Mouse (Mus musculus) midbrain, embryonic 16.5 days (tissue): ENCODE data around the gene Vmn1r213. TPM values are rescaled to one million over a fixed set of nuclear protein-coding genes. Genes with fewer than 3 reads are reported as not detected.

ENCODE experiments used
- ATAC-seq: fragments of 200-750 bp; cut with Nextera tagmentation; 2 replicates; pipeline ENCODE4 v1.8.0; 2017; ENCODE audit warnings: moderate TSS enrichment
- H3K27ac ChIP-seq: fragments of 300-500 bp; sonication (generic); 2 replicates; pipeline ENCODE4 v1.5.1; 2014; ENCODE audit warnings: mild to moderate bottlenecking, low read length, mixed read lengths
- H3K27me3 ChIP-seq: fragments of 300-500 bp; sonication (generic); 2 replicates; pipeline ENCODE4 v1.6.1; 2014; ENCODE audit warnings: low read depth, low read length, mixed read lengths; ENCODE audit not compliant: control insufficient read depth, insufficient read depth
- H3K36me3 ChIP-seq: fragments of 300-500 bp; sonication (generic); 2 replicates; pipeline ENCODE4 v1.6.1; 2014; ENCODE audit warnings: mild to moderate bottlenecking, low read length, moderate library complexity, mixed read lengths; ENCODE audit not compliant: control insufficient read depth, insufficient read depth
- H3K4me1 ChIP-seq: fragments of 300-500 bp; sonication (generic); 2 replicates; pipeline ENCODE4 v1.6.1; 2014; ENCODE audit warnings: mild to moderate bottlenecking, low read length, mixed read lengths; ENCODE audit not compliant: control insufficient read depth, insufficient read depth
- H3K4me2 ChIP-seq: fragments of 300-500 bp; sonication (generic); 2 replicates; pipeline ENCODE4 v1.6.1; 2014; ENCODE audit warnings: mild to moderate bottlenecking, low read length, mixed read lengths
- H3K4me3 ChIP-seq: fragments of 300-500 bp; sonication (generic); 2 replicates; pipeline ENCODE4 v1.5.1; 2014; ENCODE audit warnings: low read depth, mild to moderate bottlenecking, low read length, moderate library complexity, mixed read lengths
- H3K9ac ChIP-seq: fragments of 300-500 bp; sonication (generic); 2 replicates; pipeline ENCODE4 v1.6.1; 2014; ENCODE audit warnings: low read depth, low read length, mixed read lengths
- H3K9me3 ChIP-seq: fragments of 300-500 bp; sonication (generic); replicated peaks from 2 replicates; pipeline ENCODE4 v1.6.1; 2014; ENCODE audit warnings: mild to moderate bottlenecking, low read length, mixed read lengths; ENCODE audit not compliant: control insufficient read depth, poor library complexity, severe bottlenecking
- WGBS: fragments of 180-500 bp; shearing (Covaris S2); extraction: QIAGEN DNeasy Blood & Tissue Kit; methylation state at CpG from one replicate; pipeline ENCODE4 v1.1.7; 2014; 5-methylcytosine and 5-hydroxymethylcytosine counted together
- polyA plus RNA-seq: library from polyadenylated mRNA; unstranded; fragments of >200 nt; fragmentation: Nextera tagmentation; extraction: Ambion mirVana; gene quantifications from 2 replicates; pipeline ENCODE4 v1.2.1, GENCODE M21; 2015

The Vmn1r213 gene
- not detected in 2 replicates for polyA plus RNA-seq

DNA sequence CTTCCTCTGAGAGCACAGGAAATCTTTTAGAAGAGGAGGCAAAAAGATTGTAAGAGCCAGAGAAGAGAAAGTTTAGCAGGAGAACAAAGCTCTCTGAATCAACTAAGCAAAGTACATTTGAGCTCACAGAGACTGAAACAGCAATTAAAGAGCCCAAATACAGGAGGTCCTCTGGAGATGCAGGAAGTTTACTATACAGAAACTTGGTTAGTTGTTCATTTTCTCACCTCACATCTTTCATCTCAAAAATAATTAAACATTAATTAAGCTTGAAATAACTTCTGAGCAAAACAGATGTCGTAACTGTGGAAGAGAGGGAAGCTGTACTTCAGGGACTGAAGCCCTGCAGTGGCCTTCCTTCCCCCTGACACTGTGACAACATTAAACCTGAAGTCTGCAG lies at the start of gene Vmn1r213:
TSS of gene Vmn1r213 (plus strand) at position 301 of the 400 bp plus-strand sequence.
- Histone ChIP-seq H3K4me1 (no peaks in the 10 kb centered on the region), H3K36me3 (no peaks in the 10 kb centered on the region), H3K9ac (no peak within 1 kb of the TSS), H3K4me3 (no peak within 1 kb of the TSS), H3K9me3 (no peaks in the 10 kb centered on the region), H3K27me3 (no peaks in the 10 kb centered on the region), H3K4me2 (no peak within 1 kb of the TSS), H3K27ac (no peak within 1 kb of the TSS)
- WGBS = 86% methylated on average over 1 of the region's 1 CpGs
- ATAC-seq = no peak

DNA sequence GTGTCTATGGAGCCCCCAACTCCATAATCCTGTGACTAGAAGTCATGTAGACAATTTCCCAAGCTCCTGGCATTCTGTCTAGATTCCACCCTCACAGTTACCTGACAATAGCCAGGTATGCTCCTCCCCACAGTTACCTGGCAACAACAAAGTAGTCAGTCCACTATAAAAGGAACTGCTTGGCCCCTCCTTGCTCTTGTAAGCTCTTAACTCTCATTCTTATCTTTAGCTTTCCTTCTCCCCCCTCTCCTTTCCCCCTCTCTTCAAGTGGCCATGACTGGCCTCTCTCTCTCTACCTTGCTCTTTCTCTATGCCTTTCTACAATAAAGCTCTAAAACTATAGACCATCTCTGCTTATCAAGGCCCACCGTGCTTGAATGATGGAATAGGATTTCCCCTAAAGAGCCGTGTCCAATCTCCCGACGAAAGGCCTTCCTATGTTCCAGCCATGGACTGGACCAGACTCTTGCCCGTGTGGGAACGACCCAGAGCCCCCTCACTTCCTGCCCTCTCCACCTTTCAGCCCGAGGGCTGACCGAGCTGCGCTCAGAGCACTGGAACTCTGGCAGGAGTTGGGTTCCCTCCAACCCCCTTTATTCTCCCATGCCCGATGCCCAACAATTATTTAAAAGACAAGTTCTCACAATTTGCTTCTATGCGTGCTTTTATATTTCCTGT lies 17.1 kb upstream of the Vmn1r213 start:
- no peaks in the 10 kb centered on the region for H3K27me3 ChIP-seq
- H3K9me3 ChIP-seq = no peaks in the 10 kb centered on the region
- H3K4me1 ChIP-seq = no peaks in the 10 kb centered on the region
- no peak overlapping the region for H3K4me3 ChIP-seq
- no peak for ATAC-seq
- no peaks in the 10 kb centered on the region for H3K36me3 ChIP-seq
- no peak overlapping the region for H3K4me2 ChIP-seq
- no peak overlapping the region for H3K9ac ChIP-seq
- 88% methylated on average over 11 of the region's 11 CpGs for WGBS
- H3K27ac ChIP-seq = no peak overlapping the region

DNA sequence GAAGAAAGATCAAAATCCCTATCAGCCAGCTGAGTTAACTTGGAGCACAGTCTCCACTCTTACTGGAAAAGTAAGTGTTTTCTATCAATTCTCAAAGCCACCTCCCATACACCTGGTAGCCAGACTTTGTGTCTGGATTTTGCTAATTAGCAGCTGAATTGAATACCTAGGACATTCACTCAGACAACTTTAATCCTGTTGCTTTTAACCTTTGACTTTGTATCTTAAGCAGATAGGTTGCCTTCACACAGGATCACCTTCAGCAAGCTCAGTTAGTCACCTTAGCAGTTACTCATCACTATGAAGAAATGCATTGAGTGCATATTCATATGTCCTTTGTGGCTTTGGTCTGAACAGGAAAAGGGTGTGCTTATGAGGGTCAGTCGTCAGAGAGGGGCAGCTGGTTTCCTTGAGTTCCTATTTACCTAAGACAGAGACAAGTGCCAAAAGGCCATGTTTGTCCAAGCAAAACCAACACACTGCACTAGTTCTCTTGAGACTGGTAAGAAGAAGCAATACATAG lies 15.2 kb upstream of the Vmn1r213 start:
- WGBS = 54% methylated on average over 1 of the region's 1 CpGs
- no peak overlapping the region for H3K4me3 ChIP-seq
- no peaks in the 10 kb centered on the region for H3K4me1 ChIP-seq
- no peaks in the 10 kb centered on the region for H3K9me3 ChIP-seq
- no peaks in the 10 kb centered on the region for H3K27me3 ChIP-seq
- H3K36me3 ChIP-seq = no peaks in the 10 kb centered on the region
- no peak overlapping the region for H3K4me2 ChIP-seq
- ATAC-seq = no peak
- no peak overlapping the region for H3K9ac ChIP-seq
- H3K27ac ChIP-seq = no peak overlapping the region

- Histone ChIP-seq H3K4me2 (no peak overlapping the region), H3K4me1 (no peaks in the 10 kb centered on the region), H3K4me3 (no peak overlapping the region), H3K27ac (no peak overlapping the region), H3K27me3 (no peaks in the 10 kb centered on the region), H3K9me3 (no peaks in the 10 kb centered on the region), H3K9ac (no peak overlapping the region), H3K36me3 (no peaks in the 10 kb centered on the region)
- ATAC-seq = no peak
- WGBS = 54% methylated on average over 2 of the region's 2 CpGs
Observed at GRCm38 (mm10) chr13:22992721-22993120, 14.7 kb upstream of the Vmn1r213 start.

GRCm38 (mm10) chr13:23018158-23018557 lies 10.7 kb downstream of the Vmn1r213 start:
- H3K4me3 ChIP-seq = no peak overlapping the region
- no peaks in the 10 kb centered on the region for H3K36me3 ChIP-seq
- no peak for ATAC-seq
- no peak overlapping the region for H3K27ac ChIP-seq
- no peaks in the 10 kb centered on the region for H3K9me3 ChIP-seq
- no peaks in the 10 kb centered on the region for H3K27me3 ChIP-seq
- H3K4me1 ChIP-seq = no peaks in the 10 kb centered on the region
- no peak overlapping the region for H3K4me2 ChIP-seq
- no peak overlapping the region for H3K9ac ChIP-seq

DNA sequence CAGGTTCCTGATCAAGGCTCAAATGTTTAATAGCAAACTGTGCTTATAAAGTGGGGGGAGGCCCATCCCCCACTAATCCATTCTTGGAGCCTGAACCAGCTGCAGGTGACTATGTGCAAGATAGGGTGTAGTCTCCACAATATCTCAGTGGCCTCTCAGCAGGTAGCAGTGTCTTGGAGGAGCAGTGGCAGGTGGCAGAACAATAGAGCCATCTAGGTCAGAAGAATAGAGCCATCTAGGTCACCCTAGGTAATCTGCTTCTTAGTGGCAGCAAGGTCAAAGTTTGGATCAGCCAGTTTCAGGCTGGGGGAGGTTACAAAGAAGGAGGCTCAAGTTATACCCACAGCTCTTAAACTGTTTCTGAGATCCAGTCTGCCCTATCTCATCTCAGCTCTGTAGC lies 17.4 kb downstream of the Vmn1r213 start:
- Histone ChIP-seq H3K9ac (no peak overlapping the region), H3K9me3 (no peaks in the 10 kb centered on the region), H3K27me3 (no peaks in the 10 kb centered on the region), H3K27ac (no peak overlapping the region), H3K4me3 (no peak overlapping the region), H3K4me2 (no peak overlapping the region), H3K4me1 (no peaks in the 10 kb centered on the region), H3K36me3 (no peaks in the 10 kb centered on the region)
- no peak for ATAC-seq

- Histone ChIP-seq H3K9me3 (no peaks in the 10 kb centered on the region), H3K4me1 (no peaks in the 10 kb centered on the region), H3K27ac (no peak within 1 kb of the TSS), H3K4me3 (no peak within 1 kb of the TSS), H3K4me2 (no peak within 1 kb of the TSS), H3K9ac (no peak within 1 kb of the TSS), H3K36me3 (no peaks in the 10 kb centered on the region), H3K27me3 (no peaks in the 10 kb centered on the region)
- WGBS = 94% methylated on average over 3 of the region's 3 CpGs
- no peak for ATAC-seq
Observed at GRCm38 (mm10) chr13:23030118-23030517, 22.7 kb downstream of the Vmn1r213 start, which contains the start of gene Vmn1r214. Vmn1r214 (plus strand) TSS chr13:23030418.

GRCm38 (mm10) chr13:23057778-23058177 lies 50.3 kb downstream of the Vmn1r213 start:
- Histone ChIP-seq H3K36me3 (no peaks in the 10 kb centered on the region), H3K27ac (no peak overlapping the region), H3K27me3 (no peaks in the 10 kb centered on the region), H3K4me1 (no peaks in the 10 kb centered on the region), H3K4me3 (no peak overlapping the region), H3K9ac (no peak overlapping the region), H3K9me3 (no peaks in the 10 kb centered on the region), H3K4me2 (no peak overlapping the region)
- 43% methylated on average over 1 of the region's 1 CpGs for WGBS
- no peak for ATAC-seq
